Mouse (Mus musculus): ENCODE data around the gene Kdm3a.

GRCm38 (mm10) chr6:71579478-71579877 is 53.3 kb downstream of the Kdm3a start:
- TF ChIP-seq ZC3H11A (IDR thresholded peaks at IDR 0.05; ENCODE audit: borderline replicate concordance, low read depth, low read length) (no peak), CHD2 (IDR thresholded peaks at IDR 0.05; ENCODE audit: low read depth, low read length) (no peak), MAFK (IDR thresholded peaks at IDR 0.05; ENCODE audit: insufficient read depth, low read depth, low read length) (no peak), HCFC1 (IDR thresholded peaks at IDR 0.05; ENCODE audit: borderline replicate concordance, insufficient read depth, low read length) (no peak)

All from ES-E14 (cell line).